1 mouse cellular context compared by ENCODE assay signal in the genomic region with DNA sequence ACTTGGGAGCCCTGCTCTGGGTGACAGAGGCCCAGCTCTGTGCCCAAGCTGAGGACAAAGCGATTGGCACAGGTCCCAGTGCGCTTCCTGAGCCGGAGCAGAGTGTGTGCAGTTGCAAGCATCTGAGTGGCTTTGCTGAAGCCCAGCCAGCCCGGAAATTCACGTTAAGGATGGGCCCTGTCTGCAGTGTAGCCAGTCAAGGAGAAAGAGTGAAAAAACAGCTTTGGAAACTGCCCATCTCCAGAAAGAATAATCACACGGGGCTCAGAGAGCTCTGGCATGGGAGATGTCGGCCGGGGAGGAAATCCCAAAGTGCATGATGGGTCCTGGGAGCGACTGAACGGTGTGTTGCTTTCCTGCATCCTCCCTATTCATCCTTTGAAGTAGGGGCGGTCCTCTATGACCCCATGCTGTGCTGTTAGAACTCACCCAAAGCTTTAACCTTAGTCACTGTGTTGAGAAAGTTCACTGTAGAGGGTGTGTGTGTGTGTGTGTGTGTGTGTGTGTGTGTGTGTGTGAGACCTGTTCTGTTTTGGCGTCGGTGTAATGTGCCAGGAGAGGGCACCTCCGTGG.
TF ChIP-seq lines count a peak whose summit lies in the region.

No protein-coding gene starts in this region.

TF ChIP-seq in CH12.LX, 34 proteins besides CTCF, POLR2A, EP300 and RAD21:
- no peak for TF ChIP-seq NRF1 (IDR thresholded peaks at IDR 0.05; ENCODE audit: low read depth, low read length)
- no peak for TF ChIP-seq USF1 (IDR thresholded peaks at IDR 0.05; ENCODE audit: low read depth, low read length)
- no peak for TF ChIP-seq E2F4 (IDR thresholded peaks at IDR 0.05; ENCODE audit: insufficient replicate concordance, low read depth, low read length)
- no peak for TF ChIP-seq PAX5 (IDR thresholded peaks at IDR 0.05; ENCODE audit: low read length)
- TF ChIP-seq RCOR1 (conservative IDR thresholded peaks at IDR 0.05; ENCODE audit: low read depth, low read length): no peak
- no peak for TF ChIP-seq ELF1 (IDR thresholded peaks at IDR 0.05; ENCODE audit: low read depth, low read length)
- TF ChIP-seq MYC (IDR thresholded peaks at IDR 0.05; ENCODE audit: low read depth, low read length): no peak
- TF ChIP-seq GABPA (IDR thresholded peaks at IDR 0.05; ENCODE audit: insufficient replicate concordance, low read depth, low read length): no peak
- no peak for TF ChIP-seq USF2 (conservative IDR thresholded peaks at IDR 0.05; ENCODE audit: low read depth, low read length)
- no peak for TF ChIP-seq KAT2A (IDR thresholded peaks at IDR 0.05; ENCODE audit: insufficient replicate concordance, low read length)
- no peak for TF ChIP-seq HCFC1 (IDR thresholded peaks at IDR 0.05; ENCODE audit: low read depth, low read length)
- no peak; the same call in 1 of the 2 replicates for TF ChIP-seq POLR2AphosphoS2 (IDR thresholded peaks at IDR 0.05; ENCODE audit: low read depth, low read length)
- TF ChIP-seq SIN3A (IDR thresholded peaks at IDR 0.05; ENCODE audit: low read length): no peak
- TF ChIP-seq BHLHE40 (IDR thresholded peaks at IDR 0.05; ENCODE audit: low read depth, low read length): no peak
- no peak for TF ChIP-seq TCF12 (IDR thresholded peaks at IDR 0.05; ENCODE audit: low read depth, low read length)
- no peak for TF ChIP-seq ZNF384 (IDR thresholded peaks at IDR 0.05; ENCODE audit: low read depth, low read length)
- TF ChIP-seq MAZ (IDR thresholded peaks at IDR 0.05; ENCODE audit: low read depth, low read length): no peak
- TF ChIP-seq NELFE (IDR thresholded peaks at IDR 0.05; ENCODE audit: low read depth, low read length): no peak
- TF ChIP-seq ETS1 (conservative IDR thresholded peaks at IDR 0.05; ENCODE audit: low read depth, low read length): no peak
- TF ChIP-seq MAFK (IDR thresholded peaks at IDR 0.05; ENCODE audit: insufficient replicate concordance, low read length): no peak
TF ChIP-seq in CH12.LX: peak in this region for 0.
